Mouse (Mus musculus) MEL (cell line): ENCODE data around the gene Gucd1.

Source experiments
- BHLHE40 ChIP-seq: IDR thresholded peaks from 2 replicates; pipeline ENCODE4 v1.6.1; 2012; ENCODE audit warnings: low read depth, mild to moderate bottlenecking, inconsistent platforms, low read length, improper control_type of control experiment, borderline replicate concordance
- CTCF ChIP-seq, 3 experiments: IDR thresholded peaks in 2 of 3; conservative IDR thresholded peaks in 1 of 3; 2 replicates each; pipeline ENCODE4 v1.5.1; 2011 to 2012; ENCODE audit warnings: low read length in 3 of 3, low read depth in 2 of 3, mild to moderate bottlenecking in 2 of 3, improper control_type of control experiment in 1 of 3, inconsistent platforms in 1 of 3, mixed read lengths in 1 of 3, moderate library complexity in 1 of 3; ENCODE audit not compliant: control insufficient read depth in 1 of 3, insufficient read depth in 1 of 3, poor library complexity in 1 of 3, severe bottlenecking in 1 of 3
- E2F4 ChIP-seq: IDR thresholded peaks from 2 replicates; pipeline ENCODE4 v1.6.1; 2011; ENCODE audit warnings: low read depth, low read length, improper control_type of control experiment, borderline replicate concordance
- HCFC1 ChIP-seq: IDR thresholded peaks from 2 replicates; pipeline ENCODE4 v1.6.1; 2012; ENCODE audit warnings: low read depth, mild to moderate bottlenecking, inconsistent platforms, low read length, improper control_type of control experiment, moderate library complexity
- MAZ ChIP-seq: IDR thresholded peaks from 2 replicates; pipeline ENCODE4 v1.6.1; 2012; ENCODE audit warnings: low read depth, mild to moderate bottlenecking, inconsistent platforms, low read length, improper control_type of control experiment
- NELFE ChIP-seq: IDR thresholded peaks from 2 replicates; pipeline ENCODE4 v1.6.1; 2011; ENCODE audit warnings: low read depth, low read length, improper control_type of control experiment
- POLR2A ChIP-seq, 2 experiments: IDR thresholded peaks; 2 replicates each; pipeline ENCODE4 v1.6.1; 2011 to 2012; ENCODE audit warnings: low read length in 2 of 2, mild to moderate bottlenecking in 2 of 2, control low read depth in 1 of 2, improper control_type of control experiment in 1 of 2, low read depth in 1 of 2, moderate library complexity in 1 of 2; ENCODE audit not compliant: control insufficient read depth in 1 of 2, insufficient read depth in 1 of 2, poor library complexity in 1 of 2
- POLR2AphosphoS5 ChIP-seq: IDR thresholded peaks from 2 replicates; pipeline ENCODE4 v1.6.1; 2012; ENCODE audit warnings: low read depth, borderline replicate concordance, mild to moderate bottlenecking, inconsistent platforms, low read length, moderate library complexity, mixed read lengths
- SMC3 ChIP-seq: IDR thresholded peaks from 2 replicates; pipeline ENCODE4 v1.6.1; 2011; ENCODE audit warnings: low read depth, low read length, improper control_type of control experiment
- TAL1 ChIP-seq: IDR thresholded peaks from 2 replicates; pipeline ENCODE4 v1.6.1; 2012; ENCODE audit warnings: mild to moderate bottlenecking, inconsistent platforms, low read length, moderate library complexity, mixed read lengths

DNA sequence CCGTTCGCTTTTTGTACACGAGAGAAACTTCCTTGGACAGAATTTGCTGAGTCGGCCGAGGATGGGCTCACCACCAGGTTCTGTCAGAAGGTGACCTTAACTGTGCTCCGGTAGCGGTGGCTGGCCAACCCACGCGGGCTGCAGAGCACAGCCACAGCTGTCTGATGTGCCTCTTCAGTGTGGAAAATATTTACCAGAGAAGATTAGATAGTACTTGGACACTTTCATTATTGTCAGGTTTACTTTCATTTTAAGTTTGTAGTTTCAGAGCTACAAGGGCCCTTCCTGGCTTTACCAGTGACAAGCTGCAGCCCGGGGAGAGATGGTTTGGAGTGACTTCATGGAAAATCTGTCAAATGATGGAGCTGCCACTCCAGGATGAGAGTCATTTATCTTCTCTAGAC lies 93.3 kb downstream of the Gucd1 start:
- TF ChIP-seq POLR2A (IDR thresholded peaks at IDR 0.05; ENCODE audit: control insufficient read depth in 1 of 2, insufficient read depth in 1 of 2, low read depth in 1 of 2, low read length in 2 of 2, poor library complexity in 1 of 2) (no peak), CTCF (IDR thresholded peaks at IDR 0.05 in 2 of 3, conservative IDR thresholded peaks at IDR 0.05 in 1 of 3; ENCODE audit: control insufficient read depth in 1 of 3, insufficient read depth in 1 of 3, low read depth in 2 of 3, low read length in 3 of 3, poor library complexity in 1 of 3, severe bottlenecking in 1 of 3) (no peak), SMC3 (no peak), BHLHE40 (no peak), POLR2AphosphoS5 (no peak), E2F4 (no peak), HCFC1 (no peak), NELFE (no peak), MAZ (no peak), TAL1 (no peak)
